Mouse (Mus musculus) brain, embryonic 14.5 days (tissue): ENCODE measurements around the gene Ccdc6.

Experiments
- CTCF ChIP-seq: fragments of 200-500 bp; IDR thresholded peaks from 2 replicates; pipeline ENCODE4 v1.5.1; 2012; ENCODE audit warnings: inconsistent platforms, mild to moderate bottlenecking, moderate library complexity, borderline replicate concordance; ENCODE audit not compliant: insufficient read depth, insufficient read length; ENCODE audit errors: extremely low read depth
- POLR2A ChIP-seq: fragments of 200-500 bp; IDR thresholded peaks from 2 replicates; pipeline ENCODE4 v1.6.1; 2012; ENCODE audit warnings: mild to moderate bottlenecking, inconsistent platforms, borderline replicate concordance; ENCODE audit not compliant: poor library complexity, insufficient read depth, insufficient read length, severe bottlenecking; ENCODE audit errors: extremely low read depth

GRCm38 (mm10) chr10:70125491-70125890 is 28.6 kb downstream of the Ccdc6 start:
- no peak for TF ChIP-seq CTCF
- TF ChIP-seq POLR2A, result no peak
